Mouse (Mus musculus) forebrain, embryonic 13.5 days (tissue): ENCODE measurements around the gene Calr4. TPM values are rescaled to one million over a fixed set of nuclear protein-coding genes. Genes with fewer than 3 reads are reported as not detected.

Source experiments
- ATAC-seq: fragments of 200-750 bp; cut with Nextera tagmentation; 2 replicates; pipeline ENCODE4 v1.8.0; 2017
- H3K27ac ChIP-seq: fragments of 300-500 bp; sonication (generic); 2 replicates; pipeline ENCODE4 v1.5.1; 2015; ENCODE audit warnings: inconsistent platforms, mild to moderate bottlenecking, moderate library complexity
- H3K27me3 ChIP-seq: fragments of 300-500 bp; sonication (generic); 2 replicates; pipeline ENCODE4 v1.6.1; 2015; ENCODE audit warnings: mild to moderate bottlenecking, inconsistent platforms
- H3K36me3 ChIP-seq: fragments of 300-500 bp; sonication (generic); 2 replicates; pipeline ENCODE4 v1.6.1; 2015; ENCODE audit warnings: mild to moderate bottlenecking, inconsistent platforms; ENCODE audit not compliant: poor library complexity, severe bottlenecking
- H3K4me1 ChIP-seq: fragments of 300-500 bp; sonication (generic); 2 replicates; pipeline ENCODE4 v1.6.1; 2015; ENCODE audit warnings: inconsistent platforms
- H3K4me2 ChIP-seq: fragments of 300-500 bp; sonication (generic); 2 replicates; pipeline ENCODE4 v1.6.1; 2015; ENCODE audit warnings: inconsistent platforms, mild to moderate bottlenecking, moderate library complexity
- H3K4me3 ChIP-seq: fragments of 300-500 bp; sonication (generic); 2 replicates; pipeline ENCODE4 v1.5.1; 2015; ENCODE audit warnings: mild to moderate bottlenecking, inconsistent platforms
- H3K9ac ChIP-seq: fragments of 300-500 bp; sonication (generic); 2 replicates; pipeline ENCODE4 v1.6.1; 2015; ENCODE audit warnings: mild to moderate bottlenecking, inconsistent platforms
- H3K9me3 ChIP-seq: fragments of 300-500 bp; sonication (generic); replicated peaks from 2 replicates; pipeline ENCODE4 v1.6.1; 2016; ENCODE audit warnings: inconsistent platforms
- WGBS: fragments of 180-500 bp; shearing (Covaris S2); methylation state at CpG from one replicate; pipeline ENCODE4 v1.1.7; 2015; 5-methylcytosine and 5-hydroxymethylcytosine counted together
- polyA plus RNA-seq: library from polyadenylated mRNA; unstranded; fragments of >200 nt; fragmentation: Nextera tagmentation; extraction: Ambion mirVana; gene quantifications from 2 replicates; pipeline ENCODE4 v1.2.1, GENCODE M21; 2015

The Calr4 gene
- polyA plus RNA-seq, result 0.23 and 0.64 TPM in 2 replicates

DNA sequence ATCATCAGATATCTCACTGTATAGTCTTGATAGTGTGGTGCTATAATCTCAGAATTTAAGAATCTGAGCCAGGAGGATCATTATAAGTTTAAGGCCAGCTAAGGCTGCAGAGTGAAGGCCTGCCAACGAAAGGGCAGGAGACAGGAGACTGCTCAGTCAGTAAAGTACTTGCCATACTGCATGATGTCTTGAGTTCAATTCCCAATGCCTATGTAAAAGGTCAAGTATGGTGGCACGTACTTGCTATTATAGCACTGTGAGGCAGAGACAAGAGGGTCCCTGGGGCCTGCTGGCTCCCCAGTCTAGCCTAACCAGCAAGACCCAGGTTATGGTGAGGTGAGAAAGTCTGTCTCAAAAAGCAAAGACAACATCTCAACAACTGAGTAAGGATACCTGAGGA lies at the start of gene Calr4:
Calr4 (plus strand) TSS at position 301 of the 400 bp plus-strand sequence.
- H3K9me3 ChIP-seq, result no peaks in the 10 kb centered on the region
- H3K4me2 ChIP-seq, result no peak within 1 kb of the TSS
- H3K27ac ChIP-seq, result no peak within 1 kb of the TSS
- H3K4me3 ChIP-seq, result no peak within 1 kb of the TSS
- H3K36me3 ChIP-seq, result no peaks in the 10 kb centered on the region
- no peaks in the 10 kb centered on the region for H3K27me3 ChIP-seq
- no peak for ATAC-seq
- 82% methylated on average over 2 of the region's 2 CpGs for WGBS
- peaks cover 19% of the 10 kb centered on the region for H3K4me1 ChIP-seq
- no peak within 1 kb of the TSS for H3K9ac ChIP-seq

DNA sequence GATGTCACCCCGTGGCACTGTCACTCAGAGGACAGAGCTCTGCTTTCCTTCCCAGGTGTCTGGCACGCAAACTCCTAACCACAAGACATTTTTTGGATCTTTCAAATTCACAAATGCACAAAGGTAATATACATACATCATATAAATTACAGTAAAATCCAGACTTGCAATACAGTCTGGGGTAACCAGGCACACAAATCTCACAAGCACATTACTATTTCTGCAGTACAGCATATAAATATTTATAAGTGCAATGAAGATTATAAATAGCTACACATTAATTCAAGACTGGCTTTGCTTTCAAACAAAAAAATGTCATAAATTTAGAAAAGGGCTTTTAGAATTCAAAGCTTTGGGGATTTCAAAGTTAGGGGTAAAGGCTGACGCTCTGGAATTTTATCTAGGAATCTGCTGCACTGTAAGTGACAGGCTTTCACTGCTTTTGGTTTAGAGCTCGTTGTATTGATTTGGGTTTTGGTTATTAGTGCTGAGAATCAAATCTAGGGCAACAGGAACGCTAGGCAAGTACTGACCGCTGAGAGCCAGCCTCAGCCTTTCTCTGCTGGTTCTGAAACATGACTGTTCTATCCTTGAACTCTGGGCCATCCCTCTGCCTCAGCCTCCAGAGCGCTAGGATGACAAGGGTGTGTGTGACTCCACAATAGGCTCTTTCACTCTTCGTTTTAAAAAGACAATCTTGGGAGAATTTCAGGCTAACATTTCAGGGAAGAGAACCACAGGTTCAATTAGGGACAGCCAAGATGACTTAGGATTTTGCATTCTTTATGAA lies 48.5 kb upstream of the Calr4 start:
- H3K4me2 ChIP-seq, result no peak overlapping the region
- no peak overlapping the region for H3K9ac ChIP-seq
- no peaks in the 10 kb centered on the region for H3K9me3 ChIP-seq
- no peaks in the 10 kb centered on the region; the same call in 1 of the 2 replicates for H3K36me3 ChIP-seq
- no peaks in the 10 kb centered on the region for H3K27me3 ChIP-seq
- no peak for ATAC-seq
- H3K4me3 ChIP-seq, result no peak overlapping the region
- WGBS, result 90% methylated on average over 8 of the region's 8 CpGs
- H3K27ac ChIP-seq, result no peak overlapping the region; the same call in 1 of the 2 replicates
- H3K4me1 ChIP-seq, result 0 out of 2 replicates have a peak, but pooled peaks cover 4% of the 10 kb centered on the region

DNA sequence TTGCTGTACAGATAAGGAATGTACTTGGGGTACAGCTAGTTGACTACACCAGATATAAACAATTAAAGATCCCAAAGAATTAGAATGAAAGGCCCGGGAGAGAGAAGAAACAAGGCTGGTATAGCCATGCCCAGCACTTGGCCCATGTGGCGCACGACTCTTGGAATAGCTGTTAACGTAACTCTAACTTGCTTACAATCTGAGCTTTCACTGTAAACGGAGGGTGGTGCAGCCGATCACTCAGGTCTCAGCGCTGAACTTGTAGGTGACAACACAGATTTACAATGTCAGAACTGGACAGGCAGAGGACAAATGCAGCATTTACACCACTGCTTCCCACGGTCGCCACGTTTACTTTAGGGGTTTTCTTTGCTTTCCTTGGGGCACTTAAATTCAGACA lies 42.7 kb upstream of the Calr4 start:
- Histone ChIP-seq H3K4me2 (no peak overlapping the region), H3K36me3 (no peaks in the 10 kb centered on the region), H3K9me3 (no peaks in the 10 kb centered on the region), H3K4me3 (no peak overlapping the region), H3K4me1 (peaks cover 11% of the 10 kb centered on the region), H3K27ac (peak overlapping the region; percentile 35; the same call in 1 of the 2 replicates), H3K27me3 (no peaks in the 10 kb centered on the region), H3K9ac (no peak overlapping the region)
- WGBS, result 75% methylated on average over 10 of the region's 10 CpGs
- ATAC-seq, result no peak

DNA sequence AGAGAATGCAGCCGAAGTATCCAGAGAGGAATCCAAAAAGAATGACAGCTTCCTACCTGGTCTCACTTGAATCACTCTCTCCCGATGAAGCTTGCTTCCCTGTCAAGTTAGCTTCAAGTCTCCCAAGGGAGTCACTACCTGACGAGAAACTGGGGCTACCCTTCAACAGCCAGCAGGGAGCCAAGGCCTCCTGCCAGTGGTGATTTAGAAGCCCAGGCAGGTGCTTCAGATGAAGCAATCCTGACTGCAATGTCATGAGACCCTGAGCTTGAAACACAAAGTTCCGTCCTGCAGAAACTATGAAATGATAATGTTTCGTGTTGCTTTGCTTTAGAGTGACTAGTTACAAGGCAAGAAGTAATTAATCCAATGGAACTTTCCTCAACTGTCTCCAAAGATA lies 40.4 kb upstream of the Calr4 start:
- Histone ChIP-seq H3K27ac (no peak overlapping the region), H3K36me3 (0 out of 2 replicates have a peak, but pooled peaks cover 3% of the 10 kb centered on the region), H3K4me2 (no peak overlapping the region), H3K9me3 (no peaks in the 10 kb centered on the region), H3K9ac (no peak overlapping the region), H3K4me3 (no peak overlapping the region), H3K4me1 (peaks cover 11% of the 10 kb centered on the region), H3K27me3 (no peaks in the 10 kb centered on the region)
- WGBS, result 86% methylated on average over 5 of the region's 5 CpGs
- no peak for ATAC-seq

DNA sequence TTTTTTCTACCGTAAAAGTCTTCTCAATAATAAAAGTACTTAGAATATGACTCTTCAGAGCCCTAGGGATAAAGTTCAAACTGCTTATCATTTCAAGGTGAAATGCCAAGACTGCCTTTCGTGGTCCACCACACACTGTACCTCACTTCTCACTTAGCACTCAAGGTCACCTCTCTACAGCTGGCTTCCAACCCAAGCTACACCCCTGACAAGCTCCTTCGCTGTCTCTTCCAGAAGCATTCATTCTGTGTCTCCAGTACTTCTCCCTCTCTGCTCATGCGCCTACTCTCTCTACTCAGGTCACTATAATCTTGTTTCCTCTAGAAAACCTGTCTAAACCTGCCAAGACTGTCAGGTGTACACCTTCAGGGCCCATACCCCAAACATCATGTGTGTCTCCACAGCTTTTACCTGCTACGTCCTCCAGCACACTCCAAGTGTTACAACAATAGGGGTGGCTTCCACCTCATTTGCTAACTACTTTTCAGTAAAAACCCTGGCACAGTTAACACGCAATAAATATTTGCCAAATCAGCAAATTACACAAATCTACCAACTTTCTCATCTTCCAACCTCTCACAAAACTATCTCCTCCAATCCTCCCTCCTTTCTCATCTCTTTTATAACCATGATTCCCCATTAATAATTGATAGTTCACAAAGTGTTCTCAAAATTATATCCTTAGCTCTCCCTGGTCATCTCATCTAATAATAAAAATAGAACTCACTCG lies 38.2 kb upstream of the Calr4 start:
- H3K27me3 ChIP-seq, result no peaks in the 10 kb centered on the region
- 0 out of 2 replicates have a peak, but pooled peaks cover 3% of the 10 kb centered on the region for H3K36me3 ChIP-seq
- H3K4me1 ChIP-seq, result peaks cover 17% of the 10 kb centered on the region
- no peaks in the 10 kb centered on the region for H3K9me3 ChIP-seq
- no peak overlapping the region for H3K4me2 ChIP-seq
- H3K27ac ChIP-seq, result no peak overlapping the region
- H3K4me3 ChIP-seq, result no peak overlapping the region
- no peak overlapping the region for H3K9ac ChIP-seq
- no peak for ATAC-seq
- WGBS, result 92% methylated on average over 7 of the region's 7 CpGs

DNA sequence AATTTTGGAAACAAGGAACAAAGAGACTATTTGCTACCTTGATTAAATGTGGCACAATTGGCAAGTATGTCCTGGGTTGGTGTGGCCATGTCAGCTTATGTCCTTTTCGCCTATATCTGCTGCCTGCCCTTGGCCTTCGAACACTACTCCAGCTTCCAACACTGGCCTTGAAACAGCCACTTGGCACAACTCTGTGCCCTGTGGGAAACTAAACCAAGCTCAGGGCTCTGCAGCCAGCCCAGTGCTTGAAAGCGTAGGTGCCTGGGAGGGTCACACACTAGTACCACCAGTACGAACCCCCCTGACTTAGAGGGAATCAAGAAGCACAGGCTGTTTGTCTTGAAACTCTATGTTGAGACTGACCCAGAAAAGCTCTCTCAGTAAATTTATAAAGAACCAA lies 35.2 kb upstream of the Calr4 start:
- H3K27ac ChIP-seq, result no peak overlapping the region
- H3K4me1 ChIP-seq, result peaks cover 12% of the 10 kb centered on the region
- H3K27me3 ChIP-seq, result no peaks in the 10 kb centered on the region
- no peak overlapping the region for H3K4me2 ChIP-seq
- H3K4me3 ChIP-seq, result no peak overlapping the region
- H3K9ac ChIP-seq, result no peak overlapping the region
- ATAC-seq, result no peak
- WGBS, result 100% methylated on average over 4 of the region's 4 CpGs
- H3K9me3 ChIP-seq, result no peaks in the 10 kb centered on the region
- H3K36me3 ChIP-seq, result 0 out of 2 replicates have a peak, but pooled peaks cover 3% of the 10 kb centered on the region

DNA sequence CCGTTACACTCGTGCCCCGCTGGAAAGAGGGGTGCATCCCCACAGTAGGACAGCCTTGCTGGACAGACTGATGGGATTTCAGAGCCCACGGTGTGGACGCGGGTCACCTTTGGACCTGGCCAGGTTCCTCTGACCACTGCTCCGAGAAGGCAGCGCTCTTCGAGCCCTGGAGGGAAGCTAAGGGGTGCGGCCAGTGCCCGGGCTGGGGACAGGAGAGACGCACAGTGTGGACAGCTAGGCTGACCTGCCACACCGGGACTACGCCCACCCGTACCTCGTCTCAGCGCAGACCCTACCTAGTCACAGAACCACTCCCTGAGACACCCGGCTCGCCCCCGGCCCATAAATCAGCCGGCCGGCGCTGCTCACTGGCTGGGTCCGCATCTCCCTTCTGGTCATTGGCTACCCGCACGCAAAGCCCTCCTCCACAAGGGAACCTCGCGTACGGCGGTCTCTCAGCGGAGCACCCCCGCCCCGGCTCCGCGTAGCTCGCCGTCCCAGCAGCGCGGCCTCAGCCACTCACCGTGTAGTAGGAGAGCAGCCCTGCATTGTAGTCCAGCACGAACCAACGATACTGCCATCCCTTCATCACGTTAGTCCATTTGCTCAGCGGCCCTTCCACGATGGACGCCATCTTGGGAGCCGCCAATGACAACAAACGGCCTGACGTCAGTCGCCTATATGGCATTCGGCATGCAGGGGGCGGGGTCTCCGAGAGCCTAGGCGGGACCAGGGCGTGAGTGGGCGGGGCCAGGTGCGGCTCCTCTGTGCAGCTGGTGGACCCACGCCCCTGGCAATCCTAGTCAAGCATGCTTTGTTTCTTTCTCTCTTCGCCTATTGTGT lies 32.5 kb upstream of the Calr4 start, which contains the start of gene Osbpl9:
Osbpl9 (minus strand) TSS at position 691 of the 843 bp plus-strand sequence.
- WGBS, result under 1% methylated on average over 59 of the region's 59 CpGs
- peaks cover 12% of the 10 kb centered on the region for H3K4me1 ChIP-seq
- 0 out of 2 replicates have a peak, but pooled peaks cover 3% of the 10 kb centered on the region for H3K36me3 ChIP-seq
- peak within 1 kb of the TSS; percentile 85 for H3K9ac ChIP-seq
- peak; percentile 99 for ATAC-seq
- H3K4me3 ChIP-seq, result peak within 1 kb of the TSS; percentile 93
- peak within 1 kb of the TSS; percentile 91 for H3K27ac ChIP-seq
- no peaks in the 10 kb centered on the region for H3K27me3 ChIP-seq
- H3K4me2 ChIP-seq, result peak within 1 kb of the TSS; percentile 95
- no peaks in the 10 kb centered on the region for H3K9me3 ChIP-seq

DNA sequence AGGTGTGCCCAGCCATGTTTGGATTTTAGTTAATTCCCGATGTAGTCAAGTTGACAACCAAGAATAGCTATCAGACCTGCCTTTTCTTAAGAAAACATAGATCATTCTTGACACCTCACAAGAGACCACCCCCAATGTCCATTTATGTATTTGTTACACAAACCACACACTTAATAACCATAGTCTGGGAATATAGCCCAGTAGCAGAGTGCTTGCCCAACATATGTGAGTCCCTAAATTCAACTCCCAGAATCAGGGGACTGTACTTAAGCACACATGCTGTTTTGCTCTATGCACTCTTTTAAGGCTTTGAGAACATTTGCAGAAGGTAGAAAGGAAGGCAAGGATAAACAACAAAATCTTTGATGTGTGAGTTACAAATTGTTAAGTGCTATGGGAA lies 30.4 kb upstream of the Calr4 start:
- no peak overlapping the region for H3K4me2 ChIP-seq
- no peaks in the 10 kb centered on the region for H3K9me3 ChIP-seq
- no peak overlapping the region for H3K9ac ChIP-seq
- no peak for ATAC-seq
- 94% methylated on average over 1 of the region's 1 CpGs for WGBS
- no peaks in the 10 kb centered on the region for H3K27me3 ChIP-seq
- H3K36me3 ChIP-seq, result no peaks in the 10 kb centered on the region
- peaks cover 12% of the 10 kb centered on the region for H3K4me1 ChIP-seq
- H3K4me3 ChIP-seq, result no peak overlapping the region
- no peak overlapping the region for H3K27ac ChIP-seq

DNA sequence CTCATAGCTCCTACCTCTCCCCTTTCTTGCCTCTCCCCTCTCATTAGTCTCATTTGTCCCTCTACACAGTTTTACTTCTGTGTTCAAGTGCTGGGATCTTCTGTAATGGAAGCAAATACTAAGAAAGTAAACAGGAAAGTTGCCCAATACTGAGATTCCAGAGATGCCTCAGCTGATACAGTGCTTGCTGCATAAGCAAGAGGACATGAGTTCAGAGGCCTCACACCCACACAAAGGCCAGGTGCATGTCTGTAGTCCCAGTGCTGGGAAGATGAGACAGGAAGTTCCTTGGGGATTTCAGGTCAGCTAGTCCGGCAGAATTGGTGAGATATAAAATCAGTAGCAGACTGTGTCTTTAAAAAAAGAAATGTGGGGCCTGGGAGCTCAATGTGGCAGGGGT lies 29.9 kb upstream of the Calr4 start:
- no peaks in the 10 kb centered on the region for H3K27me3 ChIP-seq
- no peak for ATAC-seq
- H3K4me2 ChIP-seq, result no peak overlapping the region
- H3K9ac ChIP-seq, result no peak overlapping the region
- 76% methylated on average over 1 of the region's 1 CpGs for WGBS
- H3K36me3 ChIP-seq, result no peaks in the 10 kb centered on the region
- H3K27ac ChIP-seq, result no peak overlapping the region
- H3K4me3 ChIP-seq, result no peak overlapping the region
- peaks cover 12% of the 10 kb centered on the region for H3K4me1 ChIP-seq
- no peaks in the 10 kb centered on the region for H3K9me3 ChIP-seq

DNA sequence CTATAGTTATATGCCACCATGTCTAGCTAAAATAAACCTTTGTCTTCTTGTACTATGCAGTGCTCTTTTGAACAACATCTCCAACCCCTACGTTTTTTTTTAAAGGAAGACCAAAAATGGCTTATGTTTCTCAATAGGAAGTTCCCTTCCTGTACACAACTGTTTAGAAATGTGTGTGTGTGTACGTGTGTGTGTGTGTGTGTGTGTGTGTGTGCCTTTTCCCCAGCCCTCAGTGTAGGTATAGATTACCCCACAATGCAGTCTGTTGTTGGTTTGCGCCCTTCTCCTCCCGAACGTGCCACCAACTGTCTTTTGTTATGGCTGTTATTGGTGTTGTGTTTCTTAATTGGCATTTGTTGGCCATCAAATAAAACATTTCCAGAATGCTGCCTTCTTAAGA lies 26.8 kb upstream of the Calr4 start:
- Histone ChIP-seq H3K9me3 (no peaks in the 10 kb centered on the region), H3K4me3 (no peak overlapping the region), H3K36me3 (no peaks in the 10 kb centered on the region), H3K27me3 (no peaks in the 10 kb centered on the region), H3K27ac (no peak overlapping the region), H3K9ac (no peak overlapping the region), H3K4me1 (no peaks in the 10 kb centered on the region), H3K4me2 (no peak overlapping the region)
- ATAC-seq, result no peak
- 71% methylated on average over 5 of the region's 5 CpGs for WGBS

DNA sequence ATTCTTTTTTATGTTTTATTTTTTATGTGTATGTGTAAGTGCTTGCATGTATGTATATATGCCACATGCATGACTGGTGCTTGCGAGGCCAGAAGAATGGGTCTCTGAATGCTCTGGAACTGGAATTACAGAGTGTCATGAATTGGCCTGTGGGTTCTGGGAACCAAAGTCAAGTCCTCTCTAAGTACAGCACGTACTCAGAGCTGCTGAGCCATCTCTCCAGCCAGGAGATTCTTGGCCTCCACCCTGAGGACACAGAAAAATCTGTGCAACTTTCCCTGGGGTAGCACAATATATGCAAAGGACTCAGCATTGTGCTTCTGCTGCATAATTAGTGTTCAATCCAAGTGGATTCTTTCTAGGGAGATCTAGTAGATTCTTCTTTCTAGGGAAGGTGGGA lies 24.0 kb upstream of the Calr4 start:
- WGBS, result 85% methylated on average over 2 of the region's 2 CpGs
- H3K36me3 ChIP-seq, result no peaks in the 10 kb centered on the region
- H3K4me3 ChIP-seq, result no peak overlapping the region
- H3K4me2 ChIP-seq, result no peak overlapping the region
- no peak for ATAC-seq
- no peaks in the 10 kb centered on the region for H3K9me3 ChIP-seq
- no peak overlapping the region for H3K27ac ChIP-seq
- no peaks in the 10 kb centered on the region for H3K27me3 ChIP-seq
- no peaks in the 10 kb centered on the region for H3K4me1 ChIP-seq
- no peak overlapping the region for H3K9ac ChIP-seq
